Mouse (Mus musculus): Measurements from ENCODE around the gene Abi3. TPM values are rescaled to one million over a fixed set of nuclear protein-coding genes. Genes with fewer than 3 reads are reported as not detected.
A peak's percentile ranks its signal among the peaks of the same experiment; 100 is the strongest.

Abi3 gene
- polyA plus RNA-seq, 1 experiment: 21.8 TPM

GRCm38 (mm10) chr11:95807884-95808283 is 34.4 kb downstream of the Abi3 start:
- H3K4me3 ChIP-seq (ENCODE audit: insufficient read depth, low read depth, low read length): no peak overlapping the region
- no peak overlapping the region for H3K27ac ChIP-seq (ENCODE audit: insufficient read depth, low read depth, low read length)
- no peak for DNase-seq
- H3K36me3 ChIP-seq (ENCODE audit: control insufficient read depth, insufficient read depth, low read length): no peaks in the 10 kb centered on the region
- H3K27me3 ChIP-seq (replicated peaks; ENCODE audit: control insufficient read depth, insufficient read depth, low read length): no peaks in the 10 kb centered on the region
- WGBS: 94% methylated on average over 5 of the region's 5 CpGs
- TF ChIP-seq CTCF (conservative IDR thresholded peaks at IDR 0.05; ENCODE audit: insufficient read depth, insufficient read length, low read depth, low read length) (no peak), POLR2A (IDR thresholded peaks at IDR 0.05; ENCODE audit: low read depth, low read length) (no peak)
- no peaks in the 10 kb centered on the region for H3K4me1 ChIP-seq (ENCODE audit: control insufficient read depth, insufficient read depth, low read length)

- TF ChIP-seq CTCF (conservative IDR thresholded peaks at IDR 0.05; ENCODE audit: insufficient read depth, insufficient read length, low read depth, low read length) (no peak), POLR2A (IDR thresholded peaks at IDR 0.05; ENCODE audit: low read depth, low read length) (no peak)
- H3K4me1 ChIP-seq (ENCODE audit: control insufficient read depth, insufficient read depth, low read length): no peaks in the 10 kb centered on the region
- no peak overlapping the region for H3K27ac ChIP-seq (ENCODE audit: insufficient read depth, low read depth, low read length)
- no peaks in the 10 kb centered on the region for H3K27me3 ChIP-seq (replicated peaks; ENCODE audit: control insufficient read depth, insufficient read depth, low read length)
- no peaks in the 10 kb centered on the region for H3K36me3 ChIP-seq (ENCODE audit: control insufficient read depth, insufficient read depth, low read length)
- WGBS: 40% methylated on average over 3 of the region's 3 CpGs
- no peak overlapping the region for H3K4me3 ChIP-seq (ENCODE audit: insufficient read depth, low read depth, low read length)
- peak; percentile 57 for DNase-seq
These were observed 36.7 kb downstream of the Abi3 start for GRCm38 (mm10) chr11:95805527-95805926.

GRCm38 (mm10) chr11:95805010-95805409 is 37.3 kb downstream of the Abi3 start:
- DNase-seq: no peak
- no peak for TF ChIP-seq POLR2A (IDR thresholded peaks at IDR 0.05; ENCODE audit: low read depth, low read length)
- no peak for TF ChIP-seq CTCF (conservative IDR thresholded peaks at IDR 0.05; ENCODE audit: insufficient read depth, insufficient read length, low read depth, low read length)
- H3K36me3 ChIP-seq (ENCODE audit: control insufficient read depth, insufficient read depth, low read length): no peaks in the 10 kb centered on the region
- H3K27me3 ChIP-seq (replicated peaks; ENCODE audit: control insufficient read depth, insufficient read depth, low read length): no peaks in the 10 kb centered on the region
- no peak overlapping the region for H3K4me3 ChIP-seq (ENCODE audit: insufficient read depth, low read depth, low read length)
- no peak overlapping the region for H3K27ac ChIP-seq (ENCODE audit: insufficient read depth, low read depth, low read length)
- H3K4me1 ChIP-seq (ENCODE audit: control insufficient read depth, insufficient read depth, low read length): no peaks in the 10 kb centered on the region
- WGBS: 65% methylated on average over 5 of the region's 5 CpGs

- Histone ChIP-seq H3K4me3 (ENCODE audit: insufficient read depth, low read depth, low read length) (no peak overlapping the region), H3K27ac (ENCODE audit: insufficient read depth, low read depth, low read length) (peak overlapping the region; percentile 68), H3K36me3 (ENCODE audit: control insufficient read depth, insufficient read depth, low read length) (no peaks in the 10 kb centered on the region), H3K4me1 (ENCODE audit: control insufficient read depth, insufficient read depth, low read length) (0 out of 2 replicates have a peak, but pooled peaks cover 2% of the 10 kb centered on the region), H3K27me3 (replicated peaks; ENCODE audit: control insufficient read depth, insufficient read depth, low read length) (0 out of 2 replicates have a peak, but pooled peaks cover 2% of the 10 kb centered on the region)
- 55% methylated on average over 5 of the region's 5 CpGs for WGBS
- TF ChIP-seq CTCF (conservative IDR thresholded peaks at IDR 0.05; ENCODE audit: insufficient read depth, insufficient read length, low read depth, low read length) (no peak), POLR2A (IDR thresholded peaks at IDR 0.05; ENCODE audit: low read depth, low read length) (no peak)
- peak; percentile 73 for DNase-seq
These were observed 46.7 kb downstream of the Abi3 start for GRCm38 (mm10) chr11:95795582-95795981.

- no peak for DNase-seq
- Histone ChIP-seq H3K27me3 (replicated peaks; ENCODE audit: control insufficient read depth, insufficient read depth, low read length) (0 out of 2 replicates have a peak, but pooled peaks cover 2% of the 10 kb centered on the region), H3K4me3 (ENCODE audit: insufficient read depth, low read depth, low read length) (no peak overlapping the region), H3K4me1 (ENCODE audit: control insufficient read depth, insufficient read depth, low read length) (peaks cover 2% of the 10 kb centered on the region; the same call in 1 of the 2 replicates), H3K36me3 (ENCODE audit: control insufficient read depth, insufficient read depth, low read length) (no peaks in the 10 kb centered on the region), H3K27ac (ENCODE audit: insufficient read depth, low read depth, low read length) (no peak overlapping the region)
- TF ChIP-seq POLR2A (IDR thresholded peaks at IDR 0.05; ENCODE audit: low read depth, low read length) (no peak), CTCF (conservative IDR thresholded peaks at IDR 0.05; ENCODE audit: insufficient read depth, insufficient read length, low read depth, low read length) (no peak)
- WGBS: 62% methylated on average over 5 of the region's 5 CpGs
These were observed 48.1 kb downstream of the Abi3 start for GRCm38 (mm10) chr11:95794201-95794600.

- no peak for DNase-seq
- H3K4me3 ChIP-seq (ENCODE audit: insufficient read depth, low read depth, low read length): no peak overlapping the region
- peaks cover 2% of the 10 kb centered on the region; the same call in 1 of the 2 replicates for H3K4me1 ChIP-seq (ENCODE audit: control insufficient read depth, insufficient read depth, low read length)
- no peak for TF ChIP-seq POLR2A (IDR thresholded peaks at IDR 0.05; ENCODE audit: low read depth, low read length)
- TF ChIP-seq CTCF (conservative IDR thresholded peaks at IDR 0.05; ENCODE audit: insufficient read depth, insufficient read length, low read depth, low read length): no peak
- no peaks in the 10 kb centered on the region for H3K36me3 ChIP-seq (ENCODE audit: control insufficient read depth, insufficient read depth, low read length)
- H3K27me3 ChIP-seq (replicated peaks; ENCODE audit: control insufficient read depth, insufficient read depth, low read length): 0 out of 2 replicates have a peak, but pooled peaks cover 2% of the 10 kb centered on the region
- H3K27ac ChIP-seq (ENCODE audit: insufficient read depth, low read depth, low read length): no peak overlapping the region
- 94% methylated on average over 8 of the region's 8 CpGs for WGBS
These were observed 49.2 kb downstream of the Abi3 start for GRCm38 (mm10) chr11:95792950-95793509.

GRCm38 (mm10) chr11:95791787-95792186 is 50.5 kb downstream of the Abi3 start:
- peaks cover 2% of the 10 kb centered on the region; the same call in 1 of the 2 replicates for H3K4me1 ChIP-seq (ENCODE audit: control insufficient read depth, insufficient read depth, low read length)
- TF ChIP-seq CTCF (conservative IDR thresholded peaks at IDR 0.05; ENCODE audit: insufficient read depth, insufficient read length, low read depth, low read length): no peak
- TF ChIP-seq POLR2A (IDR thresholded peaks at IDR 0.05; ENCODE audit: low read depth, low read length): no peak

More at GRCm38 (mm10) chr11:95791787-95792186, 50.5 kb downstream of the Abi3 start:
- 85% methylated on average over 13 of the region's 13 CpGs for WGBS
- DNase-seq: no peak
- Histone ChIP-seq H3K36me3 (ENCODE audit: control insufficient read depth, insufficient read depth, low read length) (no peaks in the 10 kb centered on the region), H3K27me3 (replicated peaks; ENCODE audit: control insufficient read depth, insufficient read depth, low read length) (0 out of 2 replicates have a peak, but pooled peaks cover 2% of the 10 kb centered on the region), H3K4me3 (ENCODE audit: insufficient read depth, low read depth, low read length) (no peak overlapping the region), H3K27ac (ENCODE audit: insufficient read depth, low read depth, low read length) (no peak overlapping the region)
